Mouse (Mus musculus) G1E-ER4 (cell line): ENCODE measurements around the gene Wfikkn1. TPM values are rescaled to one million over a fixed set of nuclear protein-coding genes. Genes with fewer than 3 reads are reported as not detected.

Source experiments
- GATA1 ChIP-seq: IDR thresholded peaks from one replicate; pipeline ENCODE4 v1.8.0; 2012; ENCODE audit warnings: low read length, inconsistent platforms
- polyA plus RNA-seq: library from polyadenylated mRNA; stranded (reverse); fragments of >175 nt; gene quantifications from 2 replicates; pipeline ENCODE4 v1.2.3, GENCODE M21; 2012

Gene Wfikkn1
- polyA plus RNA-seq, 1 experiment: 1.9 TPM

- no peak for TF ChIP-seq GATA1
Measured at GRCm38 (mm10) chr17:25877025-25877424, 3.6 kb downstream of the Wfikkn1 start.

GRCm38 (mm10) chr17:25876347-25876915 is 4.2 kb downstream of the Wfikkn1 start:
- TF ChIP-seq GATA1: no peak

- TF ChIP-seq GATA1: no peak
Measured at GRCm38 (mm10) chr17:25875171-25876136, 5.2 kb downstream of the Wfikkn1 start.

GRCm38 (mm10) chr17:25874721-25875170 is 5.9 kb downstream of the Wfikkn1 start, which contains the start of gene Mettl26:
Mettl26 (plus strand) TSS chr17:25875074.
- TF ChIP-seq GATA1: no peak

GRCm38 (mm10) chr17:25874148-25874720 is 6.4 kb downstream of the Wfikkn1 start:
- TF ChIP-seq GATA1: no peak

- no peak for TF ChIP-seq GATA1
Measured at GRCm38 (mm10) chr17:25873405-25874147, 7.1 kb downstream of the Wfikkn1 start.

- no peak for TF ChIP-seq GATA1
Measured at GRCm38 (mm10) chr17:25872676-25873075, 8.0 kb downstream of the Wfikkn1 start.

- TF ChIP-seq GATA1: no peak
Measured at GRCm38 (mm10) chr17:25869954-25870353, 10.7 kb downstream of the Wfikkn1 start.

- no peak for TF ChIP-seq GATA1
Measured at GRCm38 (mm10) chr17:25869498-25869897, 11.2 kb downstream of the Wfikkn1 start.

- no peak for TF ChIP-seq GATA1
Measured at GRCm38 (mm10) chr17:25868601-25869191, 12.0 kb downstream of the Wfikkn1 start, which contains the start of gene Mcrip2. Mcrip2 (minus strand) TSS chr17:25868764.

GRCm38 (mm10) chr17:25867836-25868600 is 12.6 kb downstream of the Wfikkn1 start:
- TF ChIP-seq GATA1: no peak

- TF ChIP-seq GATA1: no peak
Measured at GRCm38 (mm10) chr17:25867509-25867835, 13.2 kb downstream of the Wfikkn1 start.

GRCm38 (mm10) chr17:25866172-25866571 is 14.5 kb downstream of the Wfikkn1 start:
- TF ChIP-seq GATA1: no peak

GRCm38 (mm10) chr17:25865288-25865687 is 15.4 kb downstream of the Wfikkn1 start:
- TF ChIP-seq GATA1: no peak

- TF ChIP-seq GATA1: no peak
Measured at GRCm38 (mm10) chr17:25864311-25864710, 16.3 kb downstream of the Wfikkn1 start.
